Mouse (Mus musculus) lung, postnatal 14 days (tissue): ENCODE results near the gene Ryk.
"Not testable (repeated sequence)": the region's sequence is repeated elsewhere in the genome, so short reads cannot be mapped to it uniquely, and the experiment has no call there.

ENCODE experiments used
- DNase-seq: peaks from one replicate; pipeline ENCODE4 v3.0.0; 2021

Ryk gene

GRCm38 (mm10) chr9:102911526-102911925 is 76.8 kb downstream of the Ryk start:
- no peak for DNase-seq

- DNase-seq, result peak; percentile 50
Observed at GRCm38 (mm10) chr9:102912516-102913035, 77.9 kb downstream of the Ryk start.

GRCm38 (mm10) chr9:102913597-102913996 is 78.9 kb downstream of the Ryk start:
- DNase-seq, result not testable (repeated sequence)

- no peak for DNase-seq
Observed at GRCm38 (mm10) chr9:102914583-102914982, 79.9 kb downstream of the Ryk start.

GRCm38 (mm10) chr9:102915292-102915854 is 80.7 kb downstream of the Ryk start:
- no peak for DNase-seq

GRCm38 (mm10) chr9:102916076-102916475 is 81.4 kb downstream of the Ryk start:
- DNase-seq, result no peak

- DNase-seq, result no peak
Observed at GRCm38 (mm10) chr9:102917532-102918129, 82.9 kb downstream of the Ryk start.

GRCm38 (mm10) chr9:102919486-102919885 is 84.8 kb downstream of the Ryk start:
- no peak for DNase-seq

GRCm38 (mm10) chr9:102921791-102922190 is 87.1 kb downstream of the Ryk start:
- peak; percentile 26 for DNase-seq

GRCm38 (mm10) chr9:102922866-102923434 is 88.2 kb downstream of the Ryk start:
- DNase-seq, result no peak

- DNase-seq, result no peak
Observed at GRCm38 (mm10) chr9:102923836-102924235, 89.1 kb downstream of the Ryk start.

GRCm38 (mm10) chr9:102924627-102925316 is 90.1 kb downstream of the Ryk start:
- DNase-seq, result no peak

GRCm38 (mm10) chr9:102926137-102926536 is 91.4 kb downstream of the Ryk start:
- DNase-seq, result no peak

GRCm38 (mm10) chr9:102929776-102930175 is 95.1 kb downstream of the Ryk start:
- no peak for DNase-seq

- DNase-seq, result peak; percentile 28
Observed at GRCm38 (mm10) chr9:102933925-102934721, 99.4 kb downstream of the Ryk start.

- no peak for DNase-seq
Observed at GRCm38 (mm10) chr9:102942221-102942620, 107.5 kb downstream of the Ryk start.

- no peak for DNase-seq
Observed at GRCm38 (mm10) chr9:102944891-102945290, 110.2 kb downstream of the Ryk start.

- DNase-seq, result no peak
Observed at GRCm38 (mm10) chr9:102946469-102947015, 111.8 kb downstream of the Ryk start.

GRCm38 (mm10) chr9:102948706-102949105 is 114.0 kb downstream of the Ryk start:
- no peak for DNase-seq

- DNase-seq, result no peak
Observed at GRCm38 (mm10) chr9:102951091-102951994, 116.6 kb downstream of the Ryk start.

GRCm38 (mm10) chr9:102955866-102956265 is 121.1 kb downstream of the Ryk start:
- no peak for DNase-seq
